Mouse (Mus musculus): ENCODE measurements around the gene Usp54.

GRCm38 (mm10) chr14:20622907-20623306 is 18.0 kb downstream of the Usp54 start:
- no peak for TF ChIP-seq POLR2A (IDR thresholded peaks at IDR 0.05; ENCODE audit: borderline replicate concordance, extremely low read depth, low read depth, low read length)
- no peak for TF ChIP-seq CTCF (IDR thresholded peaks at IDR 0.05; ENCODE audit: insufficient read depth, low read length)
